Mouse (Mus musculus) midbrain, embryonic 13.5 days (tissue): ENCODE data around the gene Fam180a. TPM values are rescaled to one million over a fixed set of nuclear protein-coding genes. Genes with fewer than 3 reads are reported as not detected.

Source experiments
- ATAC-seq: fragments of 200-750 bp; cut with Nextera tagmentation; 2 replicates; pipeline ENCODE4 v1.8.0; 2017; ENCODE audit warnings: mild to moderate bottlenecking, moderate TSS enrichment, moderate library complexity
- H3K27ac ChIP-seq: fragments of 300-500 bp; sonication (generic); 2 replicates; pipeline ENCODE4 v1.5.1; 2015; ENCODE audit warnings: inconsistent platforms, mild to moderate bottlenecking, moderate library complexity
- H3K27me3 ChIP-seq: fragments of 300-500 bp; sonication (generic); 2 replicates; pipeline ENCODE4 v1.6.1; 2015; ENCODE audit warnings: mild to moderate bottlenecking, inconsistent platforms
- H3K36me3 ChIP-seq: fragments of 300-500 bp; sonication (generic); 2 replicates; pipeline ENCODE4 v1.6.1; 2015; ENCODE audit warnings: mild to moderate bottlenecking, inconsistent platforms
- H3K4me1 ChIP-seq: fragments of 300-500 bp; sonication (generic); replicated peaks from 2 replicates; pipeline ENCODE4 v1.6.1; 2015; ENCODE audit warnings: inconsistent platforms
- H3K4me2 ChIP-seq: fragments of 300-500 bp; sonication (generic); replicated peaks from 2 replicates; pipeline ENCODE4 v1.6.1; 2015; ENCODE audit warnings: moderate library complexity, mild to moderate bottlenecking, inconsistent platforms
- H3K4me3 ChIP-seq: fragments of 300-500 bp; sonication (generic); replicated peaks from 2 replicates; pipeline ENCODE4 v1.5.1; 2015; ENCODE audit warnings: mild to moderate bottlenecking, inconsistent platforms
- H3K9ac ChIP-seq: fragments of 300-500 bp; sonication (generic); replicated peaks from 2 replicates; pipeline ENCODE4 v1.6.1; 2015; ENCODE audit warnings: mild to moderate bottlenecking, inconsistent platforms
- H3K9me3 ChIP-seq: fragments of 300-500 bp; sonication (generic); 2 replicates; pipeline ENCODE4 v1.6.1; 2016; ENCODE audit warnings: mild to moderate bottlenecking, inconsistent platforms
- WGBS: fragments of 180-500 bp; shearing (Covaris S2); methylation state at CpG from one replicate; pipeline ENCODE4 v1.1.7; 2015; 5-methylcytosine and 5-hydroxymethylcytosine counted together
- polyA plus RNA-seq: library from polyadenylated mRNA; unstranded; fragments of >200 nt; fragmentation: Nextera tagmentation; extraction: Ambion mirVana; gene quantifications from 2 replicates; pipeline ENCODE4 v1.2.1, GENCODE M21; 2015

Gene Fam180a
- polyA plus RNA-seq, 1 experiment from 2014 or later = 0.42 TPM

- Histone ChIP-seq H3K4me1 (no peaks in the 10 kb centered on the region), H3K27ac (no peak overlapping the region), H3K4me3 (no peak overlapping the region), H3K27me3 (no peaks in the 10 kb centered on the region), H3K9me3 (no peaks in the 10 kb centered on the region), H3K9ac (no peak overlapping the region), H3K36me3 (no peaks in the 10 kb centered on the region), H3K4me2 (no peak overlapping the region)
- ATAC-seq = no peak
- WGBS = 61% methylated on average over 10 of the region's 10 CpGs
These were observed 47.9 kb downstream of the Fam180a start for GRCm38 (mm10) chr6:35277903-35278587.

- Histone ChIP-seq H3K4me1 (no peaks in the 10 kb centered on the region), H3K9ac (no peak overlapping the region), H3K27ac (no peak overlapping the region), H3K27me3 (no peaks in the 10 kb centered on the region), H3K4me2 (no peak overlapping the region), H3K36me3 (no peaks in the 10 kb centered on the region), H3K9me3 (peaks cover 3% of the 10 kb centered on the region; the same call in 1 of the 2 replicates), H3K4me3 (no peak overlapping the region)
- ATAC-seq = no peak
- 88% methylated on average over 11 of the region's 11 CpGs for WGBS
These were observed 52.4 kb downstream of the Fam180a start for GRCm38 (mm10) chr6:35273391-35274082.

DNA sequence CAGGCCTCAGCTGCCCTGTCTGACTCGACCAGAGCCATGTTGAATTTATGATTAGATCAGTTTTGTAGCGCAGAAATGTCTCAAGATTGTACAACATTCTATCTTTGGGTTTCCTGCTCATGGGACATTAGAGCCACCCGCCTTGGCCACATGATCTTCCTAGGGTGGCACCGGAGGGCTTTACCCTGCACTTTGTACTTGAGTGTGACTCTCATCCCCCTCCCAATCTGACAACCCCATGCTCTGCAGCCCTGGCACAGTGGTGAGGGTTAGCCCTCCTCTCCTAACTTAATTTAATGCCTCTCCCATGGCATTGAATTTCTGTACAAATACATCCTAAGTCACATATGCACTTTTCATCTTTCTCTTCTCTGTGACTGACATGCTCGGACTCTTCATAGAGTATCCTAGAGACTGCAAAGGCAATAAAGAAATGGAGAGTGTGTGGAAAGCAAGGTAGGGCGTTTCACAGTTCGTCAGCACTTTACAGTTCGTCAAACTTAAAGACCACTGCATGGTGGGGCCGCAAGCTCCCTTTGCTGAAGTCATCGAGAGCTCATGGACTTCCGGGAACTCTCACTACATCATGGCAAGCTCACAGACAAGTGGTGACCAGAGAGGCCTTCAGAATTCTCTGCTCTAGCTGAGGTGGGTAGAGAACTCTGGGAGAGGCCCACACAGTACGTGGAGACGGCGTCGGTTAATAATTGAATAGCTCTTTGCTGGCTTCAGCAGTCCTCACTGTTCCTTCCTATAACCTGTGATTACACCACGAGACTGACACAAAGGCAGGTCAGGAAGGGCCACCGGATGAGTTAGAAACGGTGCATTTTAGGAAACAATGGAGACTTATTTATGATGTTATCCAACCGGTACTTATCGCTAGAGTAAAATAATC lies 53.8 kb downstream of the Fam180a start:
- Histone ChIP-seq H3K4me3 (no peak overlapping the region), H3K36me3 (no peaks in the 10 kb centered on the region), H3K4me2 (no peak overlapping the region), H3K9me3 (peaks cover 3% of the 10 kb centered on the region; the same call in 1 of the 2 replicates), H3K27ac (no peak overlapping the region), H3K4me1 (no peaks in the 10 kb centered on the region), H3K9ac (no peak overlapping the region), H3K27me3 (no peaks in the 10 kb centered on the region)
- WGBS = 89% methylated on average over 20 of the region's 20 CpGs
- no peak for ATAC-seq

DNA sequence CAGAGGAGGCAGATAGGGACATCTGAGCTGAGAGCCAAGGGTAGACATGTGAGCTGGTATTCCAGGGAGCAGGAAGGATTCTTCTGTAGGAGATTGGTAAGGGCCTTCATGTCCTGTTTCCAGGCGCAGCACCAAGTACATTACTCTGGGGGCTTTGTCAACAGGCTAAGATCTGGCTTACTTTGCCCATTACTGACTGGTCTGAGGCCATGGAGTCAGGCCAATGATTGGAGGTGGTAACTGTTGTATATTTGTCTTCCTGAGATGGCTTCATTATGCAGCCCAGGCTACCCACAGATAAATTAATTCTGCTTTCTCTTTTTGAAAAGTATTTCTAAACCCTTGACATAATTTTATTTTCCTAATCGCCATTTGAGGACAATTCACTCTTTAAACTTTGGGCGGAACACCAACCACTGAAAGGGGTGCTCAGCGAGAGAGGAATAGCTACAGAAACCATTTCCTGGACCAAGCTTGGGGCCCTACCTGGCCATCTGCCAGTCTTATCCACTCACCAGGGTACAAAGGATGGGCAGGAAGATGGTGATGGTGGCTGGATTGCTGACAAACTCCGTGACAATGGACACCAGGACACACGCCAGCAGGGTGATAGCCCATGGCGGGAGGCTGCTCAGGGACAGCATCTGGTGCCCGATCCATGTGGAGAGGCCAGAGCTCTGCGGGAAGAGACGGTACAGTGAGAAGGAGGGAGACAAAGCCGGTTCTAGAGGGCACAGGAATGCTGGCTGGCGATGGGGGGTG lies 54.7 kb downstream of the Fam180a start:
- Histone ChIP-seq H3K36me3 (no peaks in the 10 kb centered on the region), H3K4me1 (no peaks in the 10 kb centered on the region), H3K27me3 (no peaks in the 10 kb centered on the region), H3K4me2 (no peak overlapping the region), H3K4me3 (no peak overlapping the region), H3K27ac (no peak overlapping the region), H3K9ac (no peak overlapping the region), H3K9me3 (peaks cover 3% of the 10 kb centered on the region; the same call in 1 of the 2 replicates)
- no peak for ATAC-seq
- 91% methylated on average over 12 of the region's 12 CpGs for WGBS

- WGBS = 84% methylated on average over 13 of the region's 13 CpGs
- ATAC-seq = no peak
- no peak overlapping the region for H3K4me3 ChIP-seq
- no peaks in the 10 kb centered on the region for H3K27me3 ChIP-seq
- no peak overlapping the region for H3K4me2 ChIP-seq
- no peaks in the 10 kb centered on the region for H3K36me3 ChIP-seq
- H3K9me3 ChIP-seq = peaks cover 3% of the 10 kb centered on the region; the same call in 1 of the 2 replicates
- H3K27ac ChIP-seq = no peak overlapping the region
- H3K4me1 ChIP-seq = no peaks in the 10 kb centered on the region
- H3K9ac ChIP-seq = no peak overlapping the region
These were observed 56.3 kb downstream of the Fam180a start for GRCm38 (mm10) chr6:35269643-35270042.

- H3K27ac ChIP-seq = no peak overlapping the region
- ATAC-seq = no peak
- no peak overlapping the region for H3K4me3 ChIP-seq
- H3K36me3 ChIP-seq = peaks cover 1% of the 10 kb centered on the region; the same call in 1 of the 2 replicates
- H3K4me1 ChIP-seq = no peaks in the 10 kb centered on the region
- H3K9ac ChIP-seq = no peak overlapping the region
- H3K27me3 ChIP-seq = no peaks in the 10 kb centered on the region
- no peak overlapping the region for H3K4me2 ChIP-seq
- 97% methylated on average over 13 of the region's 13 CpGs for WGBS
- H3K9me3 ChIP-seq = peaks cover 3% of the 10 kb centered on the region; the same call in 1 of the 2 replicates
These were observed 57.2 kb downstream of the Fam180a start for GRCm38 (mm10) chr6:35268711-35269110.

DNA sequence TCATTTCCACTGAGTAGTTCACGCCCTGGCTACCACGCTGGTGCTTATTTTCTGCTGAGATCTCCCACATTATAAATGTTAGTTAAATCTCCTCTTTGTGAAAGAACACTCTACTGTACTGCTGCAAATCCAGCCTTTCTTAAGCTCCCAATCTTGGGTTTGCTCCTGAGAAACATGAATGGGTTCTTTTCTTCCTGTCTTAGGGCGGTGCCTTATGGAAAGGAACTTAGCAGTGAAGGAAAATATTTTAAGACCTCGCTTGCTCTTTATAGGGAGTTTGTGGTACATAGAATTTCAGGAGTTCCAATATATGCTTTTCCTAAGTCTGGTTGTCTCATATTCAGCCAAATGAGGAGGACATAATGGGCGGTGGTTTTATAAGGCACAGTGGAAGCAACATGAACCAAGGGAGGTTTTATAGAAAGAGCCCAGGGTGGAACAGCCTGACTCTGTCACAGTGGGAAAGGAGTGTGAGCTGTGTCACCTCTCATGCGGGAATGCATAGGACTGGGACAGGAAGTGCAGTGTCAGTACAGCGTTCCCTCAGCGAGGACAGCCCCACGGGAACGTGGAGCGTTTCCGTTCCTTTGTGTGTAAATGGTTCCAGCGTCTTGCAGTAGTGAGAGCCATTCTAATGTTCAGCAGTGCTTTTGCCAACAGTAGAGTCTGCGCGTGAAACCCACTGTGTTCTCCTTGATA lies 60.2 kb downstream of the Fam180a start:
- Histone ChIP-seq H3K27me3 (no peaks in the 10 kb centered on the region), H3K27ac (no peak overlapping the region), H3K4me3 (no peak overlapping the region), H3K9me3 (peaks cover 3% of the 10 kb centered on the region; the same call in 1 of the 2 replicates), H3K4me1 (no peaks in the 10 kb centered on the region), H3K9ac (no peak overlapping the region), H3K4me2 (no peak overlapping the region), H3K36me3 (peaks cover 23% of the 10 kb centered on the region)
- no peak for ATAC-seq
- 88% methylated on average over 15 of the region's 15 CpGs for WGBS

Other genes starting within 250 kb of the Fam180a start
- gene Cnot4, start 192.4 kb downstream of the Fam180a start, polyA plus RNA-seq = 34.8 and 35.4 TPM in 2 replicates
- gene Nup205, start 148.7 kb downstream of the Fam180a start, polyA plus RNA-seq = 29.4 and 30.2 TPM in 2 replicates
- 1.8 and 2.5 TPM in 2 replicates for gene Slc13a4, start 18.0 kb downstream of the Fam180a start, polyA plus RNA-seq
- 180 and 191 TPM in 2 replicates for gene Mtpn, start 213.7 kb upstream of the Fam180a start, polyA plus RNA-seq